Mouse (Mus musculus) left cerebral cortex, postnatal 4 days (tissue): ENCODE measurements around the gene Stum. TPM values are rescaled to one million over a fixed set of nuclear protein-coding genes. Genes with fewer than 3 reads are reported as not detected.

Experiments
- DNase-seq: peaks from one replicate; pipeline ENCODE4 v3.0.0-alpha.2; 2022
- intact Hi-C: fragments of 180-260 bp; cut with DNase I; formaldehyde crosslinking; loops from one replicate; pipeline ENCODE4 v1.15.1; 2025
- total RNA-seq, 2 experiments: library from RNA; stranded (reverse); gene quantifications; 2 replicates each; pipeline ENCODE4 v1.2.3; 2021

Stum gene
- total RNA-seq, 2 experiments from 2014 or later = 86.3 to 98.1 TPM

DNA sequence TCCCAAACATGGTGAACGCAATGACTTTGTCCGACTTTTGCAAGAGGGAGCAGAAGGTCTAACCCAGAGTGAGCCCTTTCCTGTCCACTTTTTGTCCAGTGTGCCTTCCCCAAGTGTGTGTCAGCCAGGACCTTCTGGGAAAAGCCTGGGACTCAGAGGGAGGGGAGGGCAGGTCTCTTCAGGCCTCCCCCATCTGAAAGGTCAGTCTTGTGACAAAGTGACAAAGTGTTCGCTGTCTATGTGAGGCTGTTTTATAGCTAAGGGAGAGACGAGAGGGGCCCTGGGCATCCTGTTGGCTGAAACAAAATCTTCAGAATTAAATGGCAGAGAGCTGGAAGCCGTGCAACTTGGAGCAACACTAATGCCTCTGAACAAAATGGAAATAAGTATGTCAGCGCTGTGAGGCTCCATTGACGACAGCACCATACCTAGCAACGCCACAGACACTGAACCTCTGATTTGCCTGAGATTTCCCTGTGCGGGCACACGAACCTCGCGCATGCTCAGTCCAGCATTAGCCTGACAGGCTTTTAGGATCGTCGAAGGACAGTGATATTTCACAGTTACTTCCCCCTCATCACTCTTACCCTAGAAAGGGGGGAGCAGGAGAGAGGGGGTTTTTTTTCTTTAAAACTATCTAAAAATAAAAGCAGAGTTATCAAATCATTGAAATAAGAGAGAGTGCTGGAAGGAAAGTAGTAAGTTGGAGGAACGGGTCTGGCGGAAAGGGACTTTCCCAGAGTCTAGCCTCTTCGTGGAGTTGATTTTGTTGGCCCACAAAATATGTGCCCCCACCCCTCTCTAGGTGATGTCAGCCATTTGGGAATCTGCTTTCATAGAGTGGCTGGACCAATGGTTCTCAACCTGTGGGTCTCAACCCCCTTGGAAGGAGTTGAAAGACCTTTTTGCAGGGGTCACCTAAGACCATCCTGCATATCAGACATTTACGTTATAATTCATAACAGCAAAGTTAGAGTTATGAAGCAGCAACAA lies 75.3 kb downstream of the Stum start:
- DNase-seq = no peak
- intact Hi-C loops = loop anchor here (5.0 kb wide), 1 partner anchor 141 kb away; no protein-coding TSS in a partner anchor

DNA sequence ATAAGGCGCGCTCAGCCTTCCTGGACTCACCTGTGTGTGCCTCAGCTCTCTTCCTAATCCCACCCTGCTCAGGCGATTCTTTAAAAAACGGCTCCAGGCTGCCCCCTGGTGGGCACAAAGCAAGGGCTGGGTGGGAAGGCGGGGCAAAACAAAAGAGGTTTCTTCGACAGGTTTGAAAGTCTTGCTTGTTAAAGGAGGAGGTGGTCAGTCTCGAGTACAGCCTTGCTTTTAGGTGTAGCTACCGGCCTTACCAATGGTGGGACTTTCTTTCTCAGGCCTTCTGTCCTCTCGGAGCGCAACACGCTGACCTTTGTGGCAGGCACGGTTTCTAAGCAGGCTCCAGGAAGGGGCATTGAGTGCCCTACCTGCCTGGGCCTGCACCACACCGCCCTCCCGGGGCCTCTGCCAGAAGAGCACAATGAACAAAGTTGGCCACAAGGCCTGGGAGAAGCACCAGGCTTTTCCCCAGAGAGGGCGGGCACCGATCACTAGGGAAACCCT lies 76.1 kb downstream of the Stum start:
- peak; percentile 80 for DNase-seq
- intact Hi-C loops = loop anchor here (5.0 kb wide), 1 partner anchor 140 kb away; no protein-coding TSS in a partner anchor

DNA sequence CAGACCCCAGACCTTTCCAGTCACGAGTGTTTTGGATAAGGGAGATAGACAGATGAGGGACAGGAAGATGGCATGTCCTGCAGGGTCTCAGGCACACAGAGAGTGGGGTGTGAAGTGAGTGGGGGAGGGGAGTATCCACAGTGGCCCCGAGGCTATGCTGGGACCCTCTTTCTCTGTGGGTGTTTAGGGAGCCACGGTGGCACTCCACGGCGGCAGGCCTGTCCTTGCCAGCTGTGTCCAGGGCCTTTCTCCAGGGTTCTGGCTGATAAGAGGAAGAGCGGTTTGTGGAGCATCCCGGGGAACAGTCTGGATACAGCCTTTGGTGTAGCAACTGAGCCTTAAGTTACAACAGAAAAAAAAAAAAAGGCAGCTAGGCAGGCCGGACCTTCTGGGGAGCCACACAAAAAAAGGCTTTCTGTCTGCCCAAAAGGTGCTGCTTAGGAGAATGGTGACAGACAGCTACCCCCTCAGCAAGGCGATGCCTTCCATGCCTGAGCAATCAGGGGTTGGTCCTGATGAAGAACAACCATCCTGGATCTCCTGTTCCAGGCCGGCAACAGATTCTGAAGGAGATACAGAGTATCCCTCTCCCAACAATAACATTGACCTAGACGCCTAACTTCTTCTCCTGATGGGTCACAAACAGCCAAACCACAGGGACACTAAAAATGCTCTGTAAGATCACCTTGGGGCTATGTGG lies 76.8 kb downstream of the Stum start:
- DNase-seq = no peak
- intact Hi-C loops = loop anchor here (5.0 kb wide), 1 partner anchor 139 kb away; no protein-coding TSS in a partner anchor

DNA sequence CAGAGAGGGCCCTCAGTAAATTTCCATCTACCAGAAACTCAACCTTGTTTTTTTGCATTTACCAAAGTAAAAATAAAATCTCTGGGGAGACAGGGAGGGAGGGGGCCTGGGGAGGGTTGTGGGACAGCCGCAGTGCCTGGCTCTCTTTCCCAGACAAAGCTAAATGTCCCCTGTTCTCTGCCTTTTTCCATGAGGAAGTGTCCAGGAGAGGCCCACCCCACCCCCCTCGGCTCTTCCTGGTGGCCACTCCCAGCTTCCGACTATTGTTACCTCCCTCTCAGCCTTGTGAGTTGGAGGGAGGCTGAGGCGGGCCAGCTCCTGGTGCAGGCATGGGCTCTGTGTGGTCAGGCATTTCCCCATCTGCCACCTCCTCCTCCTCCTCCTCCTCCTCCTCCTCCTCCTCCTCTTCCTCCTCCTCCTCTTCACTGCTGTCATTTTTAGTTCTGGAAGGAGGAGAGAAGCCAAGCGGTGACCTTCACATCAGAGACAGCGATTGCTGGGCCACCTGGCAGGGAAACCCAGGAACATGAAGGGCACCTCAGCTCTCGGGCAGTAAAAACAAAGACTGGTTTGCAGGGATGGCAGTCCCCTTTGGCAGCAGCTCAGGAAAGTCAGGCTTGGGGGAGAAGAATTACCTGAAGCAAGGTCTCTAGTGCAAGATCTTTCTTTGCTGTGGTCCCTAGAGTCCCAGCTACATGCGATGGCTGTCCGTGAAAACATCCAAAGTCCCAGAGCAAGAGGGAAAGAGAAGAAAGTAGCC lies 77.5 kb downstream of the Stum start:
- intact Hi-C loops = loop anchor here (5.0 kb wide), 1 partner anchor 138 kb away; no protein-coding TSS in a partner anchor
- no peak for DNase-seq

DNA sequence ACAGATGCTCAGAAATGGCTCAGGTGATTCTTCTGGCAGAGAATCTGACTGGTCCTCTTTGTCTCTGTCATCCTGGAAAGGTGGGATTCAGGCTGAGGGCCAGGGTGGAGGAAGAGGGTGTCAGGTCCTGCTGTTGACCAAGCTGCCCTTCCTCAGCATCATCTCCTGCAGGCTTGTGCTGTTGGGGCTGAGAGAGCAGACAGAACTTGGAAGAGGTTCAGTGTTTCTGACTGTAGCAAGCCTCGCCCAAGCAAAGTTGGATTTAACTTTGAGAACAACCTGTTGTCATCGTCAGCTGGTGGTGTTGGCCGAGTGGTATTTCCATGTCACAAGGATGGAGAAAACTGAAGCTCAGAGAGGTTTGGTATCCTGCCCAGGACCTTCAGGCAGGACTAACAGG lies 78.6 kb downstream of the Stum start:
- intact Hi-C loops = loop anchor here (5.0 kb wide), 1 partner anchor 137 kb away; no protein-coding TSS in a partner anchor
- no peak for DNase-seq

DNA sequence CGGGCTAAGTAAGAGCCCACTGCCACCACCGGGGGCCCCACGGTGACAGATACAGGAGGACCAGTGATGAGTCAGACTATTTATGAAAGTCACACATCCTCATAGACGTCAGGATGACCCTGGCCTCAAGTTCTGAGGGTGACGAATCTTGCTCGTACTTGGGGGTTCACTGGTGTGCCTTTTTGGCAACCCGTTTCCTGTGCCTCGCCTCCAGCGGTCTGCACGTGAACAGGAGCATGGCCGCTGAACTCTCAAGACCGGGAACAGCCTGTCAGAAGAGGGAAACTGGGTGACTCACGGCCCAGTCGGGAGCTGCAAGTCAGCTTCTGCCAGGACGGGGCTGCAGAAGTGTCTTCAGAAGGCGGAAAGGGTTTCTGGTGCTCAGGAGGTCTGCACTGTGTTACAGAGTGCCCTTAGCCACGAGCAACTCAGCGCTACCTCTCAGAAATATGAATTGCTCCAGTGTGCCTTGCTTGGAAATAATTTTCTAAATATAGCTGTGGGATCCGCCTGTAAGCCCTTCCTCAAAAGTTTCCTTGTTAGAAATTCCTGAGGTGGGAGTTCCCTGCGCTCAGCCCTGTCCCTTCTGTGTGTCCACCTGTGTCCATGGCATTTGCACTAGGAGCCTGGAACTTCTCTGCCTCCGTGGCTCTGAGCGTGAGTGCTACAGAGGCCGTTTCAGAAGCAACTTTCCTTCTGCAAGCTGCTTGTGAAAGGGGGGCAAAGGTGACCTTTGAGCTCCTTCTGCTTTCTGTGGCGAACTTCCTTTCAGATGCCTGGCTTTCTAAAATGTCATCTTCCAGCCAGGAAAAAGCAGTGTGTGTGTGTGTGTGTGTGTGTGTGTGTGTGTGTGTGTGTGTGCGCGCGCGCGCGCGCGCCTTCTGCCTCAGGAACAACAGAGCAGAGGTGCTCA lies 79.4 kb downstream of the Stum start:
- intact Hi-C loops = no loop called here
- DNase-seq = no peak

DNA sequence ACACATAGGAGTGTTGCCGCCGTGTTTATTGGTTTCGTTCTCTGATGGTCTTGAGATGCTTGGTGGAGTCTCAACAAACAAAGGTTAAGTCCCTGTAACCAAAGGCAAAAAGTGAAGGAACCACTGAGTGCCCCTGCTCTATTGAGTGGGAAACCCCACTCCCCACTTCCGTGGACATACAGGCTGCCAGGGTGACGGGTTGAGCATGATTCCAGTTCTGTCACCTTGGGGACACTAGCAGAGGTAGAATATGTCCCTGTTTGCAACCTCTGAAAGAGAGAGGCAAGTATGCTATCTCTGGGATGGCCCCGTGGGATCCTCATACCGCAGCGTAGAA lies 80.0 kb downstream of the Stum start:
- intact Hi-C loops = no loop called here
- DNase-seq = no peak

DNA sequence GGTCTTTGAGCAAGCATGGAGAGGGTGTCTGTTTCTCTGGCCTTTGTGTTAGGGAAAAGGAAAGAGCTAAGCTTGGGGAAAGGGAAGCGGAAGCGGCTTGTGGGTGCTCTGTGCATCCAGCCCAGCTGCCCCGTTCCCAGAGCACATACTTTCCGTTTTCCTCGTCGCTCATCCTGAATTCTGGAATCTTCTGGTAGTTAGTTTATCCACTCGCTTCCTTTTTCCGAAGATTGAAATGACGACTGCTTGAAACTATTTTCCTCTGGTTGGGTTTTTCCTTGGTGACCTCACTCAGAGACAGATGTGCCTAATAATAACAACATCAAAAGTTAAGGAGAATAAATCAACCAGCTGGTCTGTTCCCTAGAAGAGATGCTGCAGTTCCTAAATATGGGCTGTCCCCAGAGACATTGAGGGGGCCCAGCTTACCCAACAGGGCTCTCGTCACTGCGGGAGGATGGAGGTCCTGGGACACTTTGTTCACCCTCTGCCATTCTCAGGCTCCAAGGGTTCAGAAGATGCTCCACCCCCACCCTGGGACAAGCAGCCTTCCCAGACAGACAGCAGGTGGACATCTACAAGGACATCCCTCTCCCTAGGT lies 80.7 kb downstream of the Stum start:
- intact Hi-C loops = no loop called here
- DNase-seq = no peak

DNA sequence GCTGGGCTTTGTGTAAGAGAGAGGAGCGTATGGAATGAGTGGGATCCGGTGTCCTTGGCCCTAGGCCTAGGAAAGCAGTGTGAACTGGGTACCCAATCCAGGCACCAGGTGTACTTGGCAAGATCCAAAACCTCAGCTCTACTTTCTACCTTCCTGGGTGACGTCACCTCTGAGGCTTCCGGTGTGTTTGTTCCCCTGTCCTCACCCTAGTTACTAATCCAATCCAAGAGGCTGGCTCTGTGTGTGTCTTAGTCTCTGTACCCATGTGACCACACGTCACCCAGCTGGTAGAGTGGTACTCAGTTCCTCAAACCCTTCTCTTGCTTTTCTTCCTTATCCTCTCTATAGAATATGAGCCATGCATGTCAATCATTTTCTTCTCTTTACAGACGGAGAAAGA lies 81.6 kb downstream of the Stum start:
- intact Hi-C loops = no loop called here
- DNase-seq = no peak

DNA sequence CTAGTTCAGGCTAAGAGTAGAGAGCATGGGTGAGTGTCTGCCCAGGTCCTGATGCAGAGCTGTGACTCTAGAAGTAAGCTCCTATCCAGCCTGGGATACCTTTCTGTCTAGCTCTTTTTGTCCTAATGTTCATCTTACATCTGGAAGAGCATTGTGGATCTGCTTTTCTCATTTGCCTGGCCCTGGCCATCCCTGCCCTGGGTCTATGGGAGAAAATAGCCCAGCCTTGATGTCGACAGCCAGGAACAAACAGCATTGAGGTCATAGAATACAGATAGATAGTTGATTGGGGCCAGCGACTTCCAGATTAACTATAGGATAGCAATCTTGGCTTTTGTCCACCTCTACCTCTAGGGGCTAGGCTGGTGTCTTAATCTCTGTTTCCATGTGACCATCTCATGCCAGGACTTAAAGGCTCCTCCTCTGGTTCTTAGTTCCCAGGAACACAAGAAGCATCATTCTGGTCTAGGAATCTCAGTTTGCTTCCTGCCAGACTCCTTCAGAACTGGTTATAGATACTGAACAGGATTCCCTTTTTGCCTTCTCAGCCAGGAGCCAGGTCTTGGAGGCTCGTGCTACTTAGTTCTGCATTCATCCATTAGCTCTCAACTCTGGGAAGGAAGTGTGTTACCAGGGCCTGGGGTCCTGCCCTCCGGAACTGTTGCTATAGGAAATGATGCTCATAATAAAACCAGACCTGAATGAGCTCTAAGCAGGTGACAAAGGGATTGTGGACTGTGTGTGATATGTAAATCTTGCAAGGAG lies 82.4 kb downstream of the Stum start:
- no peak for DNase-seq
- intact Hi-C loops = no loop called here

DNA sequence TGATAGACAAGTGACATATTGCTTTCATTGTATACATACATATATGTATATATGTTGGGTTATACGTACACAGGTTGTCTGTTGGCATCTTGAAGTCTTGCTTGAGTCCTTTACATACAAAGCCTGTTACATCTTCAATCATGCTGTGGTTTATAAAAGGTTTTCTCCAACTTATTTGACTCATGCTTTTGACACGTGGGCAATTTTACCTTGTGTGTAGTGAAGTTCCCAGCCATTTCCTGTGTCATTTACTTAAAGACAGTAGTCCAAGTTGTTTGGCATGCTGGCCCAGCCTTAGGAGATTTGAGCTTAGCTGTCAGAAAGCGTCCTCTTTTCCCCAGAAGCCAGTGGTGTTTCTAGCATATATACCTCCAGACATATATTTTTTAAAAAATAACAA lies 84.9 kb downstream of the Stum start:
- intact Hi-C loops = no loop called here
- DNase-seq = no peak

DNA sequence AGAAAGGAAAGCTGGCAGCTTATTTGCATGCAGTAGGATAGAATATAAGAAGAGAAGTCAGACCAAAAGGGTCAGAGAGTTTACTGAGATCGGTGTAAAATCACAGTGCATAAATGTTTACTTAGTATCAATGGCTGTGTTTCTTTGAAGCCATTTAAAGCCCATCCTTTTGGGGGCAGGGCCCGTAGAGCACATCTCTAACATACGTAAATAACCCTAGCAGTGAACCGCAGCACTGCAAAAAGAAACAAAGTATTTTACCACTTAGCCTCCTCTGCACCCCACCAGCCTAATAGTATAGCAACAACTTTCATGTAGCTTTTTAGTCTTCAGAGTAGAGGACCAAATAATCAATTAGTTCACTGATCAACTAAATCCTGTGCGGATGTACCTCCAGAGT lies 85.6 kb downstream of the Stum start:
- intact Hi-C loops = no loop called here
- no peak for DNase-seq

DNA sequence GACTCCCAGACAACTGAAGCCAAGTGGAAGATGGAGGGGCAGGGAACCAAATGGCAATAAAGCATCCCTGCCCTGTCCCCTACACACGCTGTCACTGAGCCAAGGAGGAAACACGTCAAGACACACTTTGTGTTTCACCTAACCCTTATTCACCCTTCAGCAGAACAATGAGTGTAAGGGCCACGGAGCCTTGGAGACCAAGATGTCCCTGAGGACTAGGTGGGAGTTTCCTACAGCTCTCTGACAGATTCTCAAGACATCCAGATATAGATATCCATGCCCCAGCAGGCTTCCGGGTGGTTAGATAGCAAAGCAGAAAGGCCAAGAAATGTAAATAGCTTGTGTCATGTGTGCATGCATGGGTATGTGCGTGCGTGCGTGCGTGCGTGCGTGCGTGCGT lies 89.4 kb downstream of the Stum start:
- intact Hi-C loops = no loop called here
- no peak for DNase-seq

DNA sequence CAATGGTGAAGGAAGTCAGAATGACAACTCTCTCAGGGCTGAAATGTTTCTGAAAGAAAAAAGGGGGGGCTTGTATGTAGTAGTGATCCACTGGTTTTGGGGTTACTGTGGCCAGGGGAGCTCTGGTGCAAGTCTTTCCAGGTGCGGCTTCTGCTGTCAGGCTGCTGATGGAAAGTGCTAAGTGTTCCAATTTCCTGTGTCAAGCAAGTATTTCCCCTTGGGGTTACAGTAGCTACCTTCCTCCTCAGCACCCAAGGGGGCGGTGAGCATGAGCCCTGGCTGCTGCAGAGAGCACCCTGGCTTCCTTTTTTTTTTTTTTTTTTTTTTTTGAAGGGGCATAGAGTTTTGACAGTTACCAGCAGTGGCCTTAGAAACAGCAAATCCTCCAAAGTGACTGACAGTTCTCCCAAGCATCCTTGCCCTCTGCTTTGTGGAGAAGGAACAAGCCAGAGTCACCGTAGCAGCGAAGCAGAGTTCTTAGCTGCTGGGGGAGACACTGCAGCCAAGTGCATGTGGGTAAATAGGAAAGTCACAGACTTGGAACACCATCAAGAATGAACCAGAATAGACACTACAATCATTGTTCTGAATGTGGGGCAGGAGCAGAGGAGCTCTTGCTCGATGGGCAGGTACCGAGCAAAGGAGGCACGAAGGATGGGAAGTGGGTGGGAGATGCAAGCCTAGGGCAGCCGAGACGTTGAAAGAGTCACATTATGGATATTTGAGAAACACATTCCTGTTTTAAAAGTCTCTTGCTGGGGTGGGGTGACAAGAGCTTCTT lies 90.1 kb downstream of the Stum start:
- DNase-seq = no peak
- intact Hi-C loops = no loop called here

DNA sequence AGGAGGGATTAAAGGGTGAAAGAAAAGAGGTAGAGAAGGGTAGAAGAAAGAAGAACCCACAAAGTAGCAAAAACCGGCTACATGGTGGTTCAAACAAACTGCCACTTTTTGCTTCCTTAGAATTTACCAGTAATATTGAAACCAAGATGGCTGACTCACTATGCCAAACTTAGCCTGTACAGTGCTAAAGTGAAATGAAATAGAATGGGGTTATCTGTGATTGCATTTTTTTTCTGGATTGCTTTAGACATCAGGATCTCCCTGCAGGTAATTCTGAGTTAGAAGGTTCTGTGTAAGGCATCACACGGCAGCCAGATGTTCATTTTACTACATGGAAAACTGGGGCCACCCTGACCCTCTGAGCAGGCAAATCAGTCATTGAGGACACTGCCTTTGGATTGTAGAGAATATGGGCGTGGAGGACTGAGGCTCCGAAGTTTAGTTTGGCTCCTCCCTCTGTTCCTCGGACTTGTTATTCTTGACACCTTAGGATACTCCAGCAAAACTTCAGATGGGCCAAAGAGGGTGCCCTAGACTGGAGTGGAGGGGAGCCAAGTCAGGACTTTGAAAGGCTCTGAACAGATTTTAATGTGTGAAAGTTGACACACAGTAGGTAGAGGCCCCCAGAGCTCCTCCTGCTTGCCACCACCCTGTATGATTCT lies 91.0 kb downstream of the Stum start:
- DNase-seq = no peak
- intact Hi-C loops = no loop called here

DNA sequence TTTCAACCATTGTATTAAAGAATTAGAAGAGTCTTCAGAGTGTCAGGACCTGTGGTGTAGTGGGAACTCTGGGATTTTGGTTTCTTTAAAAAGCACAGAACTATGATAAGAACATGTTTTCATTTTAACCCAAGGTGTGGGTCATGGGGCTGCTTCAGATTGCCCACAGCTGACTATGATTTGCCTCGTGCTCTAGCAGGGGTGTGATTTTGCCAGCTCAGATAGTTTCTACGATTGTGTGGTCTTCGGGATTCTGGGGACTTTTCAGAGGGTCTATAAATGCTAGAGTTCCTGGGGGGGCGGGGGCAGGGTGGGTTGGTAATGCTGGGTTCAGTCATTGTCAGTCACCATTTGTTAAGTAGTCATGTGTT lies 91.7 kb downstream of the Stum start:
- intact Hi-C loops = no loop called here
- DNase-seq = no peak
